Mouse (Mus musculus) hindbrain, embryonic 16.5 days (tissue): ENCODE results near the gene AF067061. TPM values are rescaled to one million over a fixed set of nuclear protein-coding genes. Genes with fewer than 3 reads are reported as not detected.

Experiments used
- polyA plus RNA-seq: library from polyadenylated mRNA; unstranded; fragments of >200 nt; fragmentation: Nextera tagmentation; extraction: Ambion mirVana; gene quantifications from 2 replicates; pipeline ENCODE4 v1.2.1, GENCODE M21; 2015

AF067061 gene
- polyA plus RNA-seq, 1 experiment from 2014 or later, result not detected

Other genes starting within 250 kb of the AF067061 start
- gene Gm36079, start 236.1 kb upstream of the AF067061 start, polyA plus RNA-seq, result not detected in 2 replicates
- not detected in 2 replicates for gene Gm21188, start 210.9 kb upstream of the AF067061 start, polyA plus RNA-seq
- not detected in 2 replicates for gene Gm20767, start 122.9 kb upstream of the AF067061 start, polyA plus RNA-seq
- not detected in 2 replicates for gene Gm21818, start 90.7 kb upstream of the AF067061 start, polyA plus RNA-seq
- gene Gm21762, start 47.2 kb upstream of the AF067061 start, polyA plus RNA-seq, result not detected in 2 replicates
- gene Gm21731, start 24.0 kb upstream of the AF067061 start, polyA plus RNA-seq, result not detected in 2 replicates
- not detected in 2 replicates for gene BC147527, start 37.3 kb downstream of the AF067061 start, polyA plus RNA-seq
- gene Tcstv3, start 53.8 kb downstream of the AF067061 start, polyA plus RNA-seq, result not detected in 2 replicates